Mouse (Mus musculus): ENCODE measurements around the gene Mpped2.

DNA sequence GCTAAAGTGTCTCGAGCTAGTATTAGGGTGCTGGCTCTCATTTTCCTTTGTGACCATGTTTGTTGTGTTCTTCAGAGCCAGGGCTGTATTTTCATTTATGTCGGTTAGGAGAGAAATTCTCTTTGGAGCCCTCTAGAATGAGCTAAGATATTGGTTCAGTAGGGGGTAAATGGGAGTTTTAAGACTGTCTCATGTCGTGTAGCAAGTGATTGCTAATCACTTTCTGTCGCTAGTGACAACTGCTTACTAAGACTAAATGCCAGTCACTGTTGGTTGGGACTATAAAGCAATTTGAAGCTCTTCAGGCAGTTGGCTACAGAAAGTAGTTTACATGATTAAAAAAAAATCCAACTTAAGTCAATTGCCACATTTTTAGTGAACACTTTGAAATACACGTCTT, 27.6 kb downstream of the Mpped2 start:
- no peak for TF ChIP-seq CTCF (IDR thresholded peaks at IDR 0.05; ENCODE audit: control insufficient read depth, insufficient read depth, insufficient read length)
- TF ChIP-seq MAX (IDR thresholded peaks at IDR 0.05): no peak
- TF ChIP-seq USF1 (IDR thresholded peaks at IDR 0.05; ENCODE audit: low read depth): no peak
- TF ChIP-seq MYOD1 (IDR thresholded peaks at IDR 0.05; ENCODE audit: control insufficient read depth, insufficient read length, low read depth): no peak
- no peak for TF ChIP-seq CEBPB (IDR thresholded peaks at IDR 0.05; ENCODE audit: low read depth)
